Mouse (Mus musculus): ENCODE results near the gene Gp9.

Gene Gp9

GRCm38 (mm10) chr6:87809651-87810161, 31.8 kb downstream of the Gp9 start:
- no peak for DNase-seq (ENCODE audit: low read depth, low spot score)

- no peak for DNase-seq (ENCODE audit: low read depth, low spot score)
Observed at GRCm38 (mm10) chr6:87810311-87810710, 32.4 kb downstream of the Gp9 start.

- peak; percentile 48 for DNase-seq (ENCODE audit: low read depth, low spot score)
Observed at GRCm38 (mm10) chr6:87810713-87811669, 33.1 kb downstream of the Gp9 start.

- peak; percentile 84 for DNase-seq (ENCODE audit: low read depth, low spot score)
Observed at GRCm38 (mm10) chr6:87811675-87812338, 33.9 kb downstream of the Gp9 start, which contains the start of gene Rab43. Rab43 (minus strand) TSS chr6:87812164.

- no peak for DNase-seq (ENCODE audit: low read depth, low spot score)
Observed at GRCm38 (mm10) chr6:87812656-87813055, 34.8 kb downstream of the Gp9 start.

GRCm38 (mm10) chr6:87814486-87814885, 36.6 kb downstream of the Gp9 start:
- no peak for DNase-seq (ENCODE audit: low read depth, low spot score)

GRCm38 (mm10) chr6:87820366-87820765, 42.5 kb downstream of the Gp9 start:
- no peak for DNase-seq (ENCODE audit: low read depth, low spot score)

All from skeletal muscle tissue, adult 2 months (tissue).